Mouse (Mus musculus): Measurements from ENCODE around the gene Dync1li1. TPM values are rescaled to one million over a fixed set of nuclear protein-coding genes. Genes with fewer than 3 reads are reported as not detected.
A peak's percentile ranks its signal among the peaks of the same experiment; 100 is the strongest.
"Not testable (repeated sequence)": the region's sequence is repeated elsewhere in the genome, so short reads cannot be mapped to it uniquely, and the experiment has no call there.

Dync1li1 gene
- polyA plus RNA-seq, 1 experiment: 17.8 TPM

GRCm38 (mm10) chr9:114710345-114710744, 21.8 kb downstream of the Dync1li1 start:
- no peak for DNase-seq
- WGBS: 71% methylated on average over 7 of the region's 7 CpGs
- H3K4me1 ChIP-seq (ENCODE audit: control insufficient read depth, insufficient read depth, low read length): no peaks in the 10 kb centered on the region; the same call in 1 of the 2 replicates
- TF ChIP-seq POLR2A (IDR thresholded peaks at IDR 0.05; ENCODE audit: borderline replicate concordance, extremely low read depth, low read depth, low read length): no peak
- TF ChIP-seq CTCF (IDR thresholded peaks at IDR 0.05; ENCODE audit: insufficient read depth, low read length): 0 out of 2 replicates have a peak, but pooled peaks have one; percentile 15
- H3K4me3 ChIP-seq (replicated peaks; ENCODE audit: extremely low read depth, low read depth, low read length): no peak overlapping the region

- WGBS: 94% methylated on average over 7 of the region's 7 CpGs
- no peak for DNase-seq
Observed at GRCm38 (mm10) chr9:114713481-114713880, 24.9 kb downstream of the Dync1li1 start.

GRCm38 (mm10) chr9:114716677-114717331, 28.2 kb downstream of the Dync1li1 start:
- TF ChIP-seq CTCF (IDR thresholded peaks at IDR 0.05; ENCODE audit: insufficient read depth, low read length): no peak
- TF ChIP-seq POLR2A (IDR thresholded peaks at IDR 0.05; ENCODE audit: borderline replicate concordance, extremely low read depth, low read depth, low read length): no peak
- no peak overlapping the region for H3K4me3 ChIP-seq (replicated peaks; ENCODE audit: extremely low read depth, low read depth, low read length)
- no peak for DNase-seq
- WGBS: 62% methylated on average over 18 of the region's 18 CpGs
- no peaks in the 10 kb centered on the region for H3K4me1 ChIP-seq (ENCODE audit: control insufficient read depth, insufficient read depth, low read length)

More at GRCm38 (mm10) chr9:114713481-114713880, 24.9 kb downstream of the Dync1li1 start:
- TF ChIP-seq POLR2A (IDR thresholded peaks at IDR 0.05; ENCODE audit: borderline replicate concordance, extremely low read depth, low read depth, low read length): no peak
- no peak for TF ChIP-seq CTCF (IDR thresholded peaks at IDR 0.05; ENCODE audit: insufficient read depth, low read length)
- no peaks in the 10 kb centered on the region for H3K4me1 ChIP-seq (ENCODE audit: control insufficient read depth, insufficient read depth, low read length)
- no peak overlapping the region for H3K4me3 ChIP-seq (replicated peaks; ENCODE audit: extremely low read depth, low read depth, low read length)

GRCm38 (mm10) chr9:114727315-114727714, 38.7 kb downstream of the Dync1li1 start:
- 4% methylated on average over 3 of the region's 3 CpGs for WGBS
- no peak for DNase-seq

GRCm38 (mm10) chr9:114728432-114728831, 39.8 kb downstream of the Dync1li1 start:
- not testable (repeated sequence) for H3K4me1 ChIP-seq (ENCODE audit: control insufficient read depth, insufficient read depth, low read length); H3K4me3 ChIP-seq (replicated peaks; ENCODE audit: extremely low read depth, low read depth, low read length); DNase-seq
- 23% methylated on average over 2 of the region's 2 CpGs for WGBS

More at GRCm38 (mm10) chr9:114727315-114727714, 38.7 kb downstream of the Dync1li1 start:
- Histone ChIP-seq H3K4me3 (replicated peaks; ENCODE audit: extremely low read depth, low read depth, low read length) (no peak overlapping the region), H3K4me1 (ENCODE audit: control insufficient read depth, insufficient read depth, low read length) (peaks cover 3% of the 10 kb centered on the region)
- peak; percentile 29; the same call in 1 of the 2 replicates for TF ChIP-seq CTCF (IDR thresholded peaks at IDR 0.05; ENCODE audit: insufficient read depth, low read length)
- no peak for TF ChIP-seq POLR2A (IDR thresholded peaks at IDR 0.05; ENCODE audit: borderline replicate concordance, extremely low read depth, low read depth, low read length)

GRCm38 (mm10) chr9:114729911-114730805, 41.6 kb downstream of the Dync1li1 start:
- WGBS: 22% methylated on average over 26 of the region's 30 CpGs
- Histone ChIP-seq H3K4me1 (ENCODE audit: control insufficient read depth, insufficient read depth, low read length) (peaks cover 10% of the 10 kb centered on the region), H3K4me3 (replicated peaks; ENCODE audit: extremely low read depth, low read depth, low read length) (peak overlapping the region; percentile 38)
- TF ChIP-seq POLR2A (IDR thresholded peaks at IDR 0.05; ENCODE audit: borderline replicate concordance, extremely low read depth, low read depth, low read length): no peak
- TF ChIP-seq CTCF (IDR thresholded peaks at IDR 0.05; ENCODE audit: insufficient read depth, low read length): no peak
- DNase-seq: no peak

- under 1% methylated on average over 53 of the region's 53 CpGs for WGBS
- TF ChIP-seq CTCF (IDR thresholded peaks at IDR 0.05; ENCODE audit: insufficient read depth, low read length) (no peak), POLR2A (IDR thresholded peaks at IDR 0.05; ENCODE audit: borderline replicate concordance, extremely low read depth, low read depth, low read length) (peak; percentile 96)
- H3K4me3 ChIP-seq (replicated peaks; ENCODE audit: extremely low read depth, low read depth, low read length): peak within 1 kb of the TSS; percentile 99
- DNase-seq: peak; percentile 99
- H3K4me1 ChIP-seq (ENCODE audit: control insufficient read depth, insufficient read depth, low read length): peaks cover 10% of the 10 kb centered on the region
Observed at GRCm38 (mm10) chr9:114731011-114731755, 42.6 kb downstream of the Dync1li1 start, which contains the start of gene Cmtm6. Gene Cmtm6, plus strand, starts transcription at chr9:114731116.

- peaks cover 18% of the 10 kb centered on the region for H3K4me1 ChIP-seq (ENCODE audit: control insufficient read depth, insufficient read depth, low read length)
- peak overlapping the region; percentile 99 for H3K4me3 ChIP-seq (replicated peaks; ENCODE audit: extremely low read depth, low read depth, low read length)
- WGBS: 45% methylated on average over 12 of the region's 12 CpGs
- TF ChIP-seq CTCF (IDR thresholded peaks at IDR 0.05; ENCODE audit: insufficient read depth, low read length) (no peak), POLR2A (IDR thresholded peaks at IDR 0.05; ENCODE audit: borderline replicate concordance, extremely low read depth, low read depth, low read length) (no peak)
- no peak for DNase-seq
Observed at GRCm38 (mm10) chr9:114731871-114732682, 43.5 kb downstream of the Dync1li1 start.

Data from lung, adult 2 months (tissue).